Mouse (Mus musculus) spleen, adult 10 weeks (tissue): Measurements from ENCODE around the gene Hhipl1. TPM values are rescaled to one million over a fixed set of nuclear protein-coding genes. Genes with fewer than 3 reads are reported as not detected.

Experiments used
- polyA plus RNA-seq: library from polyadenylated mRNA; stranded (reverse); fragments of 350-450 nt; fragmentation: Illumina TruSeq; extraction: RNeasy Lipid Tissue Mini Kit (QIAGEN cat#74804); gene quantifications from one replicate; pipeline ENCODE4 v1.2.3, GENCODE M21; 2015; ENCODE audit warnings: low replicate concordance; ENCODE audit not compliant: insufficient read depth

Gene Hhipl1
- polyA plus RNA-seq, result 0.81 TPM

GRCm38 (mm10) chr12:108305812-108306794, at the start of gene Hhipl1:
Gene Hhipl1 (plus strand): TSS chr12:108306270.

GRCm38 (mm10) chr12:108274661-108275507, 31.2 kb upstream of the Hhipl1 start, which contains the start of gene Ccdc85c:
Gene Ccdc85c (minus strand): TSS chr12:108275425.

GRCm38 (mm10) chr12:108333895-108334445, 27.9 kb downstream of the Hhipl1 start, which contains the start of gene Cyp46a1:
Gene Cyp46a1 (plus strand): TSS chr12:108334381.

GRCm38 (mm10) chr12:108370596-108371428, 64.7 kb downstream of the Hhipl1 start, which contains the start of gene Eml1:
Gene Eml1 (plus strand): TSS chr12:108370957.

Other genes with a start within 250 kb of the Hhipl1 start
- 99.3 TPM for gene Setd3, start 127.0 kb upstream of the Hhipl1 start, polyA plus RNA-seq
- 41.6 TPM for gene Ccnk, start 126.7 kb upstream of the Hhipl1 start, polyA plus RNA-seq
- 0.91 TPM for gene Ccdc85c, start 30.8 kb upstream of the Hhipl1 start, polyA plus RNA-seq
- gene Cyp46a1, start 28.1 kb downstream of the Hhipl1 start, polyA plus RNA-seq, result 1.7 TPM
- gene Eml1, start 64.7 kb downstream of the Hhipl1 start, polyA plus RNA-seq, result 15.2 TPM
- gene Evl, start 248.4 kb downstream of the Hhipl1 start, polyA plus RNA-seq, result 334 TPM